Comparison of ENCODE assay signal across 16 mouse cellular contexts in genomic region chr9:102924627-102925316, GRCm38 (mm10).
DNase-seq lines count a peak whose midpoint lies in the region; ATAC-seq and TF ChIP-seq lines count a peak whose summit lies in the region.
"Had no signal": no experiment of that assay in that cellular context is flagged by ENCODE, and none has a peak within 500 bp of the region (broad histone marks: within the 10 kb centered on the region; RNA-seq: fewer than 3 reads in every experiment).

No protein-coding gene starts in this region.

- peak overlapping the region; percentile 56; the same call in 1 of the 2 replicates for H3K27ac ChIP-seq in heart, embryonic 10.5 days
- no peak overlapping the region for H3K27ac ChIP-seq in liver, embryonic 11.5 days (ENCODE audit: low read depth, low read length)
- no peak overlapping the region for H3K27ac ChIP-seq in testis, adult 2 months (ENCODE audit: control insufficient read depth, insufficient read depth, low read depth, low read length)
- H3K27ac ChIP-seq: hindbrain, embryonic 15.5 days; kidney, embryonic 15.5 days; liver, embryonic 15.5 days; neural tube, embryonic 12.5 days had no signal

- no peaks in the 10 kb centered on the region for H3K27me3 ChIP-seq in heart, embryonic 10.5 days (ENCODE audit: insufficient read depth, poor library complexity, severe bottlenecking)
- no peaks in the 10 kb centered on the region for H3K27me3 ChIP-seq in liver, embryonic 11.5 days (replicated peaks; ENCODE audit: control insufficient read depth, insufficient read depth, low read length)
- no peaks in the 10 kb centered on the region for H3K27me3 ChIP-seq in testis, adult 2 months (ENCODE audit: control insufficient read depth, insufficient read depth, low read length)
- H3K27me3 ChIP-seq: hindbrain, embryonic 15.5 days; kidney, embryonic 15.5 days; liver, embryonic 15.5 days; neural tube, embryonic 12.5 days had no signal

- no peak overlapping the region for H3K9ac ChIP-seq in liver, embryonic 11.5 days (ENCODE audit: low read depth, low read length)
- H3K9ac ChIP-seq: hindbrain, embryonic 15.5 days; kidney, embryonic 15.5 days; liver, embryonic 15.5 days; neural tube, embryonic 12.5 days had no signal

- H3K4me2 ChIP-seq in liver, embryonic 11.5 days: peak overlapping the region; percentile 33; the same call in 1 of the 2 replicates
- H3K4me2 ChIP-seq: hindbrain, embryonic 15.5 days; kidney, embryonic 15.5 days; liver, embryonic 15.5 days; neural tube, embryonic 12.5 days had no signal

- ATAC-seq in liver, embryonic 11.5 days (replicated peaks; ENCODE audit: low FRiP score): peak; percentile 42; the same call in 1 of the 2 replicates
- ATAC-seq: forebrain, embryonic 16.5 days had no signal

- 30% methylated on average over 15 of the region's 15 CpGs for WGBS in heart, embryonic 10.5 days
- 35% methylated on average over 15 of the region's 15 CpGs for WGBS in liver, embryonic 11.5 days

- peak; percentile 86 for DNase-seq in heart, embryonic 10.5 days (ENCODE audit: low spot score)
- DNase-seq in heart, postnatal 14 days: no peak
- DNase-seq in liver, embryonic 11.5 days (ENCODE audit: low spot score): no peak
- no peak for DNase-seq in liver
- DNase-seq in ZHBTc4 (ENCODE audit: low read depth, low spot score): peak; percentile 86
- DNase-seq in adrenal gland, adult 2 months: no peak
- no peak for DNase-seq in right cerebral cortex, adult 2 months (ENCODE audit: low spot score in 2 of 2)
- DNase-seq: cerebellum, adult 18-20 months; gastrocnemius, postnatal 25 days; spleen, adult 18-20 months had no signal

- TF ChIP-seq POLR2A in testis, adult 2 months (IDR thresholded peaks at IDR 0.05; ENCODE audit: control insufficient read depth, low read depth, low read length): no peak

- H3K36me3 ChIP-seq in heart, embryonic 10.5 days: no peaks in the 10 kb centered on the region
- no peaks in the 10 kb centered on the region for H3K36me3 ChIP-seq in liver, embryonic 11.5 days (ENCODE audit: control insufficient read depth, insufficient read depth, low read length)
- no peaks in the 10 kb centered on the region for H3K36me3 ChIP-seq in testis, adult 2 months (ENCODE audit: control insufficient read depth, insufficient read depth, low read length)
- H3K36me3 ChIP-seq: hindbrain, embryonic 15.5 days; kidney, embryonic 15.5 days; liver, embryonic 15.5 days; neural tube, embryonic 12.5 days had no signal

- TF ChIP-seq CTCF in testis, adult 2 months (IDR thresholded peaks at IDR 0.05; ENCODE audit: control insufficient read depth, insufficient read depth, insufficient replicate concordance, low read depth, low read length): no peak

- no peaks in the 10 kb centered on the region for H3K9me3 ChIP-seq in heart, embryonic 10.5 days
- H3K9me3 ChIP-seq in liver, embryonic 11.5 days (ENCODE audit: control insufficient read depth, low read length): no peaks in the 10 kb centered on the region
- H3K9me3 ChIP-seq: hindbrain, embryonic 15.5 days; kidney, embryonic 15.5 days; liver, embryonic 15.5 days; neural tube, embryonic 12.5 days had no signal

- peaks cover 23% of the 10 kb centered on the region for H3K4me1 ChIP-seq in heart, embryonic 10.5 days
- H3K4me1 ChIP-seq in liver, embryonic 11.5 days (replicated peaks; ENCODE audit: control insufficient read depth, insufficient read depth, low read length): peaks cover 7% of the 10 kb centered on the region; the same call in 1 of the 2 replicates
- peaks cover 9% of the 10 kb centered on the region for H3K4me1 ChIP-seq in testis, adult 2 months (ENCODE audit: control insufficient read depth, insufficient read depth, low read length)
- H3K4me1 ChIP-seq: hindbrain, embryonic 15.5 days; liver, embryonic 15.5 days; neural tube, embryonic 12.5 days had no signal

- H3K4me3 ChIP-seq in heart, embryonic 10.5 days: no peak overlapping the region
- H3K4me3 ChIP-seq in liver, embryonic 11.5 days (ENCODE audit: low read depth, low read length): no peak overlapping the region
- peak overlapping the region; percentile 0; the same call in 1 of the 2 replicates for H3K4me3 ChIP-seq in testis, adult 2 months (ENCODE audit: control insufficient read depth, low read depth, low read length)
- H3K4me3 ChIP-seq: hindbrain, embryonic 15.5 days; kidney, embryonic 15.5 days; liver, embryonic 15.5 days; neural tube, embryonic 12.5 days had no signal

- intact Hi-C loops in heart, postnatal 14 days (cut with DNase I): no loop called here

Comparison
In these comparisons a context has a peak if more than half of its experiments do, and no peak if none do; other contexts are left out.
1. DNase-seq: peak in heart, embryonic 10.5 days (single experiment) and ZHBTc4 (single experiment); none in heart, postnatal 14 days (0 of 2), liver, embryonic 11.5 days (single experiment), liver (single experiment), adrenal gland, adult 2 months (single experiment) and right cerebral cortex, adult 2 months (0 of 2).